Mouse (Mus musculus): Measurements from ENCODE around the gene Rap2b. TPM values are rescaled to one million over a fixed set of nuclear protein-coding genes. Genes with fewer than 3 reads are reported as not detected.

Gene Rap2b
- polyA plus RNA-seq, 1 experiment from 2014 or later: 4.1 TPM

GRCm38 (mm10) chr3:61358756-61359293 is 2.6 kb upstream of the Rap2b start:
- Histone ChIP-seq H3K4me3 (ENCODE audit: low read depth, low read length) (no peak overlapping the region), H3K27me3 (replicated peaks; ENCODE audit: control insufficient read depth, insufficient read depth, low read length) (no peaks in the 10 kb centered on the region), H3K4me2 (replicated peaks; ENCODE audit: low read depth) (no peak overlapping the region), H3K9me3 (ENCODE audit: control insufficient read depth) (no peaks in the 10 kb centered on the region), H3K36me3 (ENCODE audit: control insufficient read depth, insufficient read depth) (no peaks in the 10 kb centered on the region), H3K9ac (ENCODE audit: low read depth, low read length) (no peak overlapping the region), H3K27ac (ENCODE audit: low read depth, low read length) (no peak overlapping the region), H3K4me1 (replicated peaks; ENCODE audit: control insufficient read depth, insufficient read depth, low read length) (no peaks in the 10 kb centered on the region)
- 52% methylated on average over 7 of the region's 7 CpGs for WGBS
- no peak for ATAC-seq
- TF ChIP-seq CTCF (IDR thresholded peaks at IDR 0.05; ENCODE audit: low read depth): no peak

GRCm38 (mm10) chr3:61362821-61363160 is 1.4 kb downstream of the Rap2b start:
- 5% methylated on average over 9 of the region's 9 CpGs for whole genome bisulfite sequencing
- H3K9ac ChIP-seq (ENCODE audit: low read depth, low read length): peak overlapping the region; percentile 5
- peak overlapping the region; percentile 83 for H3K4me3 ChIP-seq (ENCODE audit: low read depth, low read length)
- no peak for ATAC-seq
- no peaks in the 10 kb centered on the region for H3K36me3 ChIP-seq (ENCODE audit: control insufficient read depth, insufficient read depth)
- peak overlapping the region; percentile 93 for H3K4me2 ChIP-seq (replicated peaks; ENCODE audit: low read depth)
- no peaks in the 10 kb centered on the region for H3K4me1 ChIP-seq (replicated peaks; ENCODE audit: control insufficient read depth, insufficient read depth, low read length)
- peak overlapping the region; percentile 73 for H3K27ac ChIP-seq (ENCODE audit: low read depth, low read length)
- TF ChIP-seq CTCF (IDR thresholded peaks at IDR 0.05; ENCODE audit: low read depth): no peak
- no peaks in the 10 kb centered on the region for H3K27me3 ChIP-seq (replicated peaks; ENCODE audit: control insufficient read depth, insufficient read depth, low read length)
- no peaks in the 10 kb centered on the region for H3K9me3 ChIP-seq (ENCODE audit: control insufficient read depth)

- Histone ChIP-seq H3K27me3 (replicated peaks; ENCODE audit: control insufficient read depth, insufficient read depth, low read length) (no peaks in the 10 kb centered on the region), H3K4me3 (ENCODE audit: low read depth, low read length) (peak overlapping the region; percentile 83), H3K4me2 (replicated peaks; ENCODE audit: low read depth) (peak overlapping the region; percentile 93), H3K9me3 (ENCODE audit: control insufficient read depth) (no peaks in the 10 kb centered on the region), H3K4me1 (replicated peaks; ENCODE audit: control insufficient read depth, insufficient read depth, low read length) (no peaks in the 10 kb centered on the region), H3K36me3 (ENCODE audit: control insufficient read depth, insufficient read depth) (no peaks in the 10 kb centered on the region), H3K27ac (ENCODE audit: low read depth, low read length) (peak overlapping the region; percentile 88), H3K9ac (ENCODE audit: low read depth, low read length) (peak overlapping the region; percentile 54)
- WGBS: 0% methylated on average over 30 of the region's 30 CpGs
- ATAC-seq: peak; percentile 88
- no peak for TF ChIP-seq CTCF (IDR thresholded peaks at IDR 0.05; ENCODE audit: low read depth)
These were observed 1.9 kb downstream of the Rap2b start for GRCm38 (mm10) chr3:61363161-61363988.

- under 1% methylated on average over 51 of the region's 51 CpGs for WGBS
- Histone ChIP-seq H3K27ac (ENCODE audit: low read depth, low read length) (peak overlapping the region; percentile 88), H3K27me3 (replicated peaks; ENCODE audit: control insufficient read depth, insufficient read depth, low read length) (no peaks in the 10 kb centered on the region), H3K4me3 (ENCODE audit: low read depth, low read length) (peak overlapping the region; percentile 83), H3K4me2 (replicated peaks; ENCODE audit: low read depth) (peak overlapping the region; percentile 93), H3K4me1 (replicated peaks; ENCODE audit: control insufficient read depth, insufficient read depth, low read length) (no peaks in the 10 kb centered on the region), H3K9ac (ENCODE audit: low read depth, low read length) (peak overlapping the region; percentile 69), H3K36me3 (ENCODE audit: control insufficient read depth, insufficient read depth) (no peaks in the 10 kb centered on the region), H3K9me3 (ENCODE audit: control insufficient read depth) (no peaks in the 10 kb centered on the region)
- no peak for TF ChIP-seq CTCF (IDR thresholded peaks at IDR 0.05; ENCODE audit: low read depth)
- ATAC-seq: peak; percentile 90
These were observed 2.7 kb downstream of the Rap2b start for GRCm38 (mm10) chr3:61363989-61364660.

- H3K27ac ChIP-seq (ENCODE audit: low read depth, low read length): peak overlapping the region; percentile 88
- H3K36me3 ChIP-seq (ENCODE audit: control insufficient read depth, insufficient read depth): no peaks in the 10 kb centered on the region
- H3K4me2 ChIP-seq (replicated peaks; ENCODE audit: low read depth): peak overlapping the region; percentile 93
- peak overlapping the region; percentile 83 for H3K4me3 ChIP-seq (ENCODE audit: low read depth, low read length)
- no peak for TF ChIP-seq CTCF (IDR thresholded peaks at IDR 0.05; ENCODE audit: low read depth)
- no peaks in the 10 kb centered on the region for H3K9me3 ChIP-seq (ENCODE audit: control insufficient read depth)
- peak; percentile 20; the same call in 1 of the 2 replicates for ATAC-seq
- H3K27me3 ChIP-seq (replicated peaks; ENCODE audit: control insufficient read depth, insufficient read depth, low read length): no peaks in the 10 kb centered on the region
- 0% methylated on average over 22 of the region's 33 CpGs for WGBS
- H3K4me1 ChIP-seq (replicated peaks; ENCODE audit: control insufficient read depth, insufficient read depth, low read length): no peaks in the 10 kb centered on the region
- H3K9ac ChIP-seq (ENCODE audit: low read depth, low read length): peak overlapping the region; percentile 69
These were observed 3.2 kb downstream of the Rap2b start for GRCm38 (mm10) chr3:61364661-61364977.

All from intestine, postnatal 0 days (tissue).